Mouse (Mus musculus): ENCODE results near the gene Mrgprh.

DNA sequence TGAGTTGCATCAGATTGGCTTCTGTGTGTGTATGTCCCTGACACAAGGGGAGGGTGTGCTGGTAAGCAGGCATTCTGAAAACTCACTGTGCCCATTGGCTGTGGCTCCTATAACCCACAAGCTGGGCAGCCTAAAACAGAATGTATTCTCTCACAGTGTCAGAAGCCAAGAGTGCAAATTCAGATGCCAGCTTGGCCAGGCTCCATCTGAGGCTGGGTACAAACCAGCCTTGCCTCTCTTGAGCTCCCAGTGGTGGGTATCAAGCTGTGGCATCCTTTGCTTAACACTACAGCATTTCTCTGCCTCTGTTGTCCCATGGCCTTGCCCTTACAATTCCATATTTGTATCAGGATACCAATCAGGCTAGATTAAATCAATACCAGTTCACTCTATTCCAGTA, 11.7 kb upstream of the Mrgprh start:
- TF ChIP-seq ZNF384 (IDR thresholded peaks at IDR 0.05; ENCODE audit: low read depth, low read length) (no peak), HCFC1 (IDR thresholded peaks at IDR 0.05; ENCODE audit: borderline replicate concordance, insufficient read depth, low read length) (no peak)
